Comparison of ENCODE assay signal across 7 mouse cellular contexts in the genomic region with DNA sequence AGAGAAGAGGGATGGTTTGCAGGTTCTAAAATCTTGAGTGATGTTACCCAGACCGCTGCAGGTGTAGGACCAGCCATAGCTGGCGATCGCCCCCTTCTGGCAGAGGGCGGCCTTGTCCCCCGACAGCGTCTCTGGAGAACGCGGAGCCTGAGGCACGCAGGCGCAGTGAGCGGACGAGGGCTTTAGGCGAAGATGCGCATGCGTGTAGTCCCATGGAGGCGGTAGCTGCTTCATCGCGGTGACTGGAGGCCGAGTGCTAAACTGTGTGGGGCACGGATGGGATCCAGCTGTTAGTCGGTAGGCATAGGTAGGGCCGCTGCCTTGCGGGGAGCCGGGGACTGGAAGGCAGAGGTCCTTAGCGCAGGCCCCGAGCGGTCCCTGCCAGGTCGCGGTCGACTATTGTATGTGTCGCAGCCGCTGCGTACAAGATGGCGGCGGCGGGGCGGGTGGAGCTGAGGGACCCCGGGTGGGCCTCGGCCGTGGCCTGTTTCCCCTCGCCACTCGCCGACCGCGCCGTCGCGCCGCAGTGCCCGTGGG. TPM values are rescaled to one million over a fixed set of nuclear protein-coding genes. Genes with fewer than 3 reads are reported as not detected.
DNase-seq lines count a peak whose midpoint lies in the region; ATAC-seq lines count a peak whose summit lies in the region.

No protein-coding gene starts in this region.

- H3K9me3 ChIP-seq in embryonic facial prominence, embryonic 12.5 days = no peaks in the 10 kb centered on the region
- no peaks in the 10 kb centered on the region for H3K9me3 ChIP-seq in limb, embryonic 11.5 days (ENCODE audit: control insufficient read depth, low read length)
- H3K9me3 ChIP-seq in midbrain, embryonic 14.5 days (ENCODE audit: control insufficient read depth, low read length) = no peaks in the 10 kb centered on the region

- DNase-seq in adrenal gland, postnatal 25 days = peak; percentile 100
- DNase-seq in heart, adult 11 months = peak; percentile 100
- peak; percentile 99 for DNase-seq in kidney, adult 18-20 months
- DNase-seq in limb, embryonic 11.5 days (ENCODE audit: low spot score) = peak; percentile 100
- DNase-seq in midbrain, embryonic 14.5 days = peak; percentile 100
- DNase-seq in spleen, adult 18-20 months = peak; percentile 97 to 100

- ATAC-seq in embryonic facial prominence, embryonic 12.5 days (ENCODE audit: insufficient number of reproducible peaks, insufficient read depth, low FRiP score, low TSS enrichment) = peak; percentile 95
- peak; percentile 97 for ATAC-seq in limb, embryonic 11.5 days (ENCODE audit: insufficient number of reproducible peaks, low FRiP score, low TSS enrichment, low read depth)
- peak; percentile 95 for ATAC-seq in midbrain, embryonic 14.5 days (ENCODE audit: low FRiP score, low TSS enrichment)

- under 1% methylated on average over 50 of the region's 50 CpGs for WGBS in embryonic facial prominence, embryonic 12.5 days
- WGBS in limb, embryonic 11.5 days = under 1% methylated on average over 44 of the region's 50 CpGs
- 0% methylated on average over 45 of the region's 50 CpGs for WGBS in midbrain, embryonic 14.5 days

- H3K36me3 ChIP-seq in embryonic facial prominence, embryonic 12.5 days = no peaks in the 10 kb centered on the region
- no peaks in the 10 kb centered on the region for H3K36me3 ChIP-seq in limb, embryonic 11.5 days (ENCODE audit: control insufficient read depth, insufficient read depth, low read length)
- no peaks in the 10 kb centered on the region for H3K36me3 ChIP-seq in midbrain, embryonic 14.5 days (ENCODE audit: control insufficient read depth, insufficient read depth, low read length)

- peak overlapping the region; percentile 98 for H3K9ac ChIP-seq in embryonic facial prominence, embryonic 12.5 days
- H3K9ac ChIP-seq in limb, embryonic 11.5 days (ENCODE audit: low read length) = peak overlapping the region; percentile 98
- H3K9ac ChIP-seq in midbrain, embryonic 14.5 days (replicated peaks; ENCODE audit: low read length) = peak overlapping the region; percentile 99

- no peaks in the 10 kb centered on the region for H3K4me1 ChIP-seq in embryonic facial prominence, embryonic 12.5 days
- H3K4me1 ChIP-seq in limb, embryonic 11.5 days (ENCODE audit: control insufficient read depth, insufficient read depth, low read length) = no peaks in the 10 kb centered on the region
- H3K4me1 ChIP-seq in midbrain, embryonic 14.5 days (ENCODE audit: control insufficient read depth, insufficient read depth, low read length) = 0 out of 2 replicates have a peak, but pooled peaks cover 4% of the 10 kb centered on the region

- no peaks in the 10 kb centered on the region for H3K27me3 ChIP-seq in embryonic facial prominence, embryonic 12.5 days
- no peaks in the 10 kb centered on the region for H3K27me3 ChIP-seq in limb, embryonic 11.5 days (ENCODE audit: control insufficient read depth, insufficient read depth, low read length)
- no peaks in the 10 kb centered on the region for H3K27me3 ChIP-seq in midbrain, embryonic 14.5 days (ENCODE audit: control insufficient read depth, insufficient read depth, low read length)

- H3K4me3 ChIP-seq in embryonic facial prominence, embryonic 12.5 days = peak overlapping the region; percentile 97
- peak overlapping the region; percentile 93 for H3K4me3 ChIP-seq in limb, embryonic 11.5 days (ENCODE audit: low read depth, low read length)
- peak overlapping the region; percentile 100 for H3K4me3 ChIP-seq in midbrain, embryonic 14.5 days (replicated peaks; ENCODE audit: low read depth, low read length)

- peak overlapping the region; percentile 97 for H3K27ac ChIP-seq in embryonic facial prominence, embryonic 12.5 days
- peak overlapping the region; percentile 90 for H3K27ac ChIP-seq in limb, embryonic 11.5 days (replicated peaks; ENCODE audit: low read depth, low read length)
- H3K27ac ChIP-seq in midbrain, embryonic 14.5 days (replicated peaks; ENCODE audit: low read depth, low read length) = peak overlapping the region; percentile 99

- peak overlapping the region; percentile 55 for H3K4me2 ChIP-seq in embryonic facial prominence, embryonic 12.5 days (replicated peaks)
- H3K4me2 ChIP-seq in limb, embryonic 11.5 days (ENCODE audit: low read depth, severe bottlenecking) = no peak overlapping the region
- H3K4me2 ChIP-seq in midbrain, embryonic 14.5 days (ENCODE audit: low read length) = peak overlapping the region; percentile 69

RNA-seq across cellular contexts. Expression of gene Zfp638, which starts 47.3 kb away (rescaled TPM):
- 102 and 117 TPM in 2 replicates for total RNA-seq in adrenal gland, postnatal 25 days (2021)
- polyA plus RNA-seq in embryonic facial prominence, embryonic 12.5 days (2016; fragmentation: Nextera tagmentation; extraction: Ambion mirVana) = 79.7 and 91.7 TPM in 2 replicates
- 84.2 and 93.5 TPM in 2 replicates for polyA plus RNA-seq in limb, embryonic 11.5 days (2014; fragmentation: Nextera tagmentation; extraction: Ambion mirVana)
- polyA plus RNA-seq in midbrain, embryonic 14.5 days (2014; fragmentation: Nextera tagmentation; extraction: Ambion mirVana) = 108 and 110 TPM in 2 replicates

Comparison
In these comparisons a context has a peak if more than half of its experiments do, and no peak if none do; other contexts are left out.
1. Peak in every context shown above with its lines: DNase-seq, ATAC-seq, H3K4me3 ChIP-seq and H3K27ac ChIP-seq.